Mouse (Mus musculus) ovary, adult 18-20 months (tissue): Measurements from ENCODE around the gene Prkg1.
"Not testable (repeated sequence)": the region's sequence is repeated elsewhere in the genome, so short reads cannot be mapped to it uniquely, and the experiment has no call there.

Experiments used
- DNase-seq: peaks from one replicate; pipeline ENCODE4 v3.0.0; 2022; ENCODE audit warnings: low spot score, mixed read lengths

Prkg1 gene

DNA sequence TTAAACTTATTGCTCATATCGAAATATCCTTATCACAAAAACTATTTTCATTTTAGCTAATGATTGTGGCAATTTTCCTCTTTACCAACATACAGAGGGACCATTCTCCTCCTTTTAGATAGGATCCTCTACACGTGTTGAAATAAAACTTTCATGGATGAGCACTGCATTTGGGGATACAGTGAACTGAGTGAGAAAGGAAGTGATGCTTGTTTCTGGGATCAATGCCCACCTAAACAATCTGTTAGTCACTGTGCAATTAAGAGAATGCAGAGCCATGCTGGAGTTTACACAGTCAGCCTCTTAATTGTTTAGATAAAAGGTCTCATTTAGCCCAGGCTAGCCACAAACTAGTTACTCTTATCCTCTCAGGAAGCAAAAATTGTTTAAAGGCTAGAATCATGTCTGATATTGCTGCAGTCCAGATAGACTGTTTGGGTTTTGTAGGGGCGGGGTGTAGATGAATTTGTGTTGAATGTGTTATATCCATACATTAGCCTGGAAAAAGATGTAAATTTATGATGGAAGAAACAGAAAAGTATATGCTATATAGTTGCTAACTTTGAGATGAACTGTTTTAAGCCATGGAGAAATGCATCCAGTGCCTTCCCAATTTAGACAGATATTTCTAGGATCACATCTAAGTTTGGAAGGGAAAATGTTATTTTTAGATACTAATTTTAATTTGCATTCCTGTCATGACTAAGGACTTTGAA lies 1151.5 kb downstream of the Prkg1 start:
- no peak for DNase-seq

DNA sequence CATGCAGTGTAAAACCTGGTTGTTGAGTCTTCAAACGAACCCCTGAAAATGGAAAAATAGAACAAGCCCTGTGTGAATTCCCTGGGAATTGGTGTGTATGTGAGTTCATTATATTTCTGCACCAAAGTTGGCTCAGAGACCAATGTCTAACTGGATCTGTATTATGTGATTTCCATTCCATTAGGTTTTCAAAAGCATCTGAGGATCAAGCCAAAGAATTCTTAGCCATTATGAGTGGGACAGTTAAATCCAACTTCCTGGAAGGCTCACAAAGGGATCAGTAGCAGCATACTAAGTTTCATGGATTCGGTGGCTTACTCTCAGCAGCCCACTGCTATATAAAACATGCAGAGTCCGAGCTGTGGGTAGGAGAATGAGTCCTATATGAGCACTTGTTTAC lies 1178.5 kb downstream of the Prkg1 start:
- no peak for DNase-seq

DNA sequence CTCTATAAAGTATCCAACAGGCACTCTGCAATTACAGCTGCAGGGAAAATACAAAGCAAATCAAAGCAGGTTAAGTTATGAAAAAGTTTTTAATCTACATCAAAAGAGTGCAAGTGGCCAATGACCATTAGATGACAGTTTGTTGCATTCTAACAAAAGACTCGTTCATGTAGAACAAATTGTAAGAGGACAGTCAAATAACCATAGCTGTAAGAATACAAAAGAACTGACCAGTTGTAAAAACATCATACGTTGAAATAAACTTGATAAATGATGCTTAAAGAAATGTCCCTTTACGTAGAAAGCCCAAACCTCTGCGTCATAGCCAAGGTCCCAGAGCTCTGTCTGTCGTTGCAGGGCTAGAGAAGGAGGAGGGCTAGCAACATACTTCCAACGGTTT lies 1200.3 kb downstream of the Prkg1 start:
- no peak for DNase-seq

DNA sequence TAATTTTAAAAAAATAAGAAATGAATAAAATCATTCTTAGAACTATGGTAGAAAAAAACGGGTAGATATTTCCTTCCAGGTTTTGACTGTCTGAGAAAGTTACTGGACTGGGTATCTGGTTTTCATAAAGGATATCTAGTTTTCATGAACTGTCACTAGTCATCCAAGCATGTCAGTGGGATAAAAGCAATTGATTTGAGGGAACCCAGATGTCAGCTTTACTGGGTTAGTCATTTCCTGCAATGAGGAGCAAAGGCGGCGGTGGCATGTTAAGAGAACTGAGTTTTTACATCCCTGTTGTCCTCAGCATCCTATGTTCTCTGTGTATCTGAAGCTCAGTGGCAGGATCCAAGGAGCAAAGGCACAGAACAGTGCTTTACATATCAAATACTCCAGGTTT lies 1201.0 kb downstream of the Prkg1 start:
- DNase-seq: no peak

DNA sequence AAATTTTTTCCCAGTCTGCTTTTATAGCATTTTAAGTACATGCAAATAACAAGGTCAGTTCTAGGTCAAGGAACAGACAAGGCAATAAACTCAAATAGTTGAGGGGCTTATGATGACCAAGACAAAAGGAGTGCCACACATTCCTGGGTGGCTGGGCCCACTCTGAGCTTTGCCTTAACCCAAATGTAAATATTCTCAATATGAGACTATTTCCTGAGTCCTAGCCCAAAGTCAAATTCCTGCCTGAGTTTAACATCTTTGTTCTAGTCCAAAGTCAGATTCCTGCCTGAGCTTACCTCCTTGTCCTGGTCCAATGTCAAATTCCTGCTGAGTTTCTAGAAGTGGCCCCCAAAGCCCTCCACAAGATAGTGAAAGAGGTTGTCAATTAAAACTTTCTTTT lies 1206.8 kb downstream of the Prkg1 start:
- no peak for DNase-seq

DNA sequence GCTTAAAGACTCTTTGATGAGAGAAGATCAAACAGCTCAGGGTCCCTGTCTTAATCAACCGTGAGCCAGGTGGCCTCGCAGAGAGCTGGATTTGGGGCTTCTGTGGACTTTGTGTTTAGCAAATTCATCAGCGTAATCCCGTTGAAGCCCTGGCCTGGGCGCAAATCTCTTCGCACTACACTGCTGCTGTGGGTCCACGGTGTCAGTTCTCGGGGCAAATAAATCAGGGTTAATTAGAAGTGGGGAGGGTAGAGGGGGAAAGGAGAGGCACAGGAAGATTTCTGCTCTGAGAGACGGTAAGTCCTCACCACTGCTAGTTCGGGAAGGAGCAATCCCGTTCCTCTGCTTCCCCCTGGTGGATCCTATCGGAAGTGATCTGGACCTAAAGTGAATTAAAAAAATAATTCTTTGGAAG lies 1210.4 kb downstream of the Prkg1 start:
- DNase-seq: no peak

DNA sequence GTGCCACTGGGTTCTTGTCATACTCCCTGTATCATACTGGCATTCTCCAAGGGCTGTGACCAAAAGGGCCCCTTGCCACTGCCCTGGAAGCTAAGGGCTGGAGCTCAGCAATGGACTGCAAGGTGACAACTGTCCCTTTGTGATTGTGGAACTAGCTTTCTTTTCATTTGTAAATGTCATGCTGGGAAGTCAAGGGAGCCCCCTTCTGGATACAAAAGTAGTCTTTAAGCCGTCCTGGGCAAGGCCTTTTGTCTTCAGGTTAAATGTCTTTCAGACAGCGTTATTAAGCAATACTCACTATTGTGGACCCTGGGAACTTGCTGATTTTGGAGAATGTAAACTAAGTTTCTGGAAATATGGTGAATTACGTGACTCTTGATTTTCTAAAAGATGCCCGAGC lies 1211.1 kb downstream of the Prkg1 start:
- DNase-seq: no peak

DNA sequence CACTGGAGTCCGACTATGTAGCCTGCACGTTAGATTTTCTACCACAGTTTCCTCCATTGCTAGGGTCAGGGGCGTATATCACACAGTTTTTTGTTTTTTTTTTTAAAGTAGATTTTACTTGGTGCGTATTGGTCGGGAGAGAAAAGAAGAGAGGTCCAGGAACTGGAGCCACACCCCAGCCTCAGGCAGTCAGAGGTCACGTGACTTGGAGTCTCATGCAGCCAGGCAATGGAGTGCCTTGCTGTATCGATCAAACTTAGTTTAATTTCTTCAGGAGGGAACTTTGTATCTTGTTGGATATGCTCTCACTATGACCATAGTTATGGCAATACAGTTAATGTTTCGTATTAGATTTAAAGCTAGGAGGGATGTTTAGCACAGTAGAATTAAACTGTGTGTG lies 1212.6 kb downstream of the Prkg1 start:
- DNase-seq: no peak

DNA sequence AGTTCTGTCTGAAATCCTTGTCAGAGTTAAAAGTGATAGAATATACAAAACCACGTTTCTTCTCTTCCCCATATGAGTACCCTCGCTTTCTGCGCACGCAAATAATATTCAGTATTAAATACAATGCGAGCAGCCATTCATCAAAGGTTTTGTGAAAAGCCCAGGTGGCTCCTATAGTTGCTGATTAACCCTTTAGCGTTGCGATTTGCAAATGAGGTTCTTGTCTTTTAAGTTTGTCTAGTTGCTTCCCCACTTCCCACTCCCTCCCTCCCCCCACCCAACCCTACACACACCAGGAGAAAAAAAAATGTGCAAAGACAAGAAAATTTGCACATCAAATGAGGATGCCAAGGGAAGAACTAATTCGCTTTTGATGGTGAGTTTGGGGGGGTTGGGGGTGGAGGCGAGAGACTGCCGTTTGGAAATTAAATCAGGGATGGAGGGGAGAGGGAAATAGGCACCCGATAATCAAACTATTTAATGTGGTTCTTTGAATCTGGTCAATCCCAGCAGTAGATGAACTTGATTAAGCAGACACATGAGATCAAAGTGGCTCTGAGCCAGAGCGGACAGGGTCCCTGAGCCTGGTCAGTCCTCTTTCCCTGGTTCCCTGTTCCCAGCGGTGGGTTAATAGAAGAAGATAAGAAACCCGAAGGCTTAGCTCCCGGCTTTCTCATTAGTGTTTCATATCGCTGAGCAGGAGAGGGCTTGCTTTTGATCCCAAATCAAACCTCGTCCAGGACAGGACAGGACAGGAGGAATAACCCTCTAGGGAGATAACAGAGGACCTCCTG lies 1214.8 kb downstream of the Prkg1 start:
- DNase-seq: no peak

DNA sequence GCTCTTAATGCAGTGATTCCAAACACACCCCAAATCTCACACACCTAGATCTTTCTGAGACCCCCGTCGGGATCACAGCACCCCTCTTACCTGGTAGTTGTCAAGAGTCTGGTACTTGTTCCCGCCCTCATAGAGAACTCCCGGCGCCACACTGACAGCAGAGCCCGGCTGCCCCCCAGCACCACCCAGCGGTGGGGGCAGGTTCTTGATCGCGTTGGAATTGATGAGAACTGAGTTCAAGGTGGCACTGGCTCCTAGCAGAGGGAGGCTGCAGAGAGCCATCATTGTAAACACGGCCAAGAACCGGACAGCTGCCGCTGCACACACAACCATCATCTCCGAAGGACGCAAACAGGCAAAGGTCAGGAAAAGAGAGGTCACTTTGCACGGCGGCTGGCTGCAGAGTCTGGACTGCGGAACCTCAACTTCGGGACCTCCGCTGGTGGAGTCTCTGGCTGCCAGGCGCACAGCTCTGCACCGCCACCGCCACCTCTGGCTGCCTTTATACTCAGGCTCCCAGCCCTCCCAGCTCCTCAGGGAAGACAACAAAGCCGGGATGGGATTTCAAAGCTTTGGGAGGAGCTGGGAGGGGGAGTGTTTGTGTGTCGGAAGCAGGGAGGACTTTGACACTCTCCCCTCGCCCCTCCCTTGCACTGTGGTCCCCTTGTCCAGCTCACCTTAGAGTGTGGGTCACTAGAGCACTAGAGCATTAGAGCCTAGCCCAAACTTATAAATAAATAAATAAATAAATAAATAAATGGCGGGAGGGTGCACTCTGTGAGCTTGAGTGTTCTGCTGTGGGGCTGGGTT lies 1215.6 kb downstream of the Prkg1 start, which contains the start of gene Dkk1:
TSS of gene Dkk1 (minus strand) at position 622 of the 810 bp plus-strand sequence.
- no peak for DNase-seq

DNA sequence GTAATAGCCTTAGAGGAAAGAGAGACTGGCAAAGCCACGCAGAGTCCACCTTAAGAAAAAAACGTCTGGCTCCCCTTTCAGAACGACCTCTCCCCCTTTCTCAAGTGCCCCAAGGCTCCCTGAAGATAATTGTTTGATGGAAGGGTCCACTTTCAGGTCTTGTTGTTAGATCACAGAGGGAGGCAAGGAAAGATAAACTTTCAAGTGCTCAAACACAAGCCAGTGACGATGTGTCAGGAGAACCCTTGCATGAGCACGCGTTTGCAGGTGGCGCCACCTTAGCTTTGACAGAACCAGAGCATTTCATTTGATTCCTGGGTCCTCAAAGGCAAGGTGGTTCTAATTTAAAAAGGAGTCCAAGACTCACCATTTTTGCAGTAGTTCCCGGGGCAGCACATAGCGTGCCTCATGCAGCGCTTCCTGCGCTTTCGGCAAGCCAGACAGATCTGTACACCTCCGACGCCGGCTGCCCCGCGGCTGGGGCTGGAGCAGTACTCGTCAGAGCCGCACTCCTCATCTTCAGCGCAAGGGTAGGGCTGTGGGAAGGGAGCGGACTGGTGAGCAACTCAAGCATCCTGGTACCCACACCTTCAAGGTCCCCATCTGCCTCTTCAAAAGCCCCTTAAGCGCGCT lies 1216.3 kb downstream of the Prkg1 start:
- no peak for DNase-seq

DNA sequence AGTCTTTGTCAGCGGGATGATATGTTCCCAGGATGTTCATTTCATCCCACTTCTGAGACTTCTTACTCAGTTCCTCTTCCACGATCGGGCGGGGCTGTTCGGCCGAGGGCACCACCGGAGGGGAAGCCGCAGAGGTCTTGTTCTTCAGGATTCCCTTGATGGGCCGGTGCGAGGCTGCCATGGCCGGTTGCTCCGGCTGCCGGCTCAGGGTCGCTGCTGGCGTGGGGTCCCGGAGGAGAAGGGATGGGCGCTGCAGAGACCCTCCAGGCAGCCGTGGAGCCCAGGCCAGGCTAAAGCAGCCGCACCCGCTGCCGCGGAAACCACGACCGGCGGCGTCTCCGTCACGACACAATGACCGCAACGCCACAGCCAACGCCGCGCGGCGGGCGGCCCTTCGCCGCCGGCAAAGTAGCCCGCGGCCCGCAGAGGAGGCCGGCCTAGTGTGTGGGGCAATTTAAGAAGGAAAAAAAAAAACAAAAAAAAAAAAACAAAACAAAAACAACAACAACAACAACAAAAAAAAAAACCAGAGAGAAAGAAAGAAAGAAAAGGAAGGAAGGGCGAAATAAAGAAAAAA lies 1225.4 kb downstream of the Prkg1 start:
- not testable (repeated sequence) for DNase-seq

DNA sequence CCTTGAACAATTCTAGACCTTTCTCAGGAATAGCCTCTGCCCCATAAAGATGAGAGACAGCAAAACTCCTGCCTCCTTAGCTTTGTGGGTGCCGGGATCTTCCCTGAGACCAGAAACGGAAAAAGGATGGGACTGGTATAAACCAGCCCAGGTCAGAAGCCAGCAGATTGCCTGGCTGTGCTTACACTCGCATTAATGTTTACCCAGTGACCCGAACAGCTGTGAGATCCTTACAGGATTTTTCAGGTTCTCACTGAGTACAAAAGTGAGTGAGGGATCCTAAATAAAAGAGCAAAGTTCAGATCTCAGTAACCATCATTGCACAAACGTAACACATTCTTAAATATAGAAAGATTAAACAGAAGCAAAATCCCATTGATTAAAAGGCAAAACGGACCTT lies 1248.1 kb downstream of the Prkg1 start:
- DNase-seq: no peak
